Mouse (Mus musculus): ENCODE measurements around the gene Prss41. TPM values are rescaled to one million over a fixed set of nuclear protein-coding genes. Genes with fewer than 3 reads are reported as not detected.
A peak's percentile ranks its signal among the peaks of the same experiment; 100 is the strongest.
"Not testable (repeated sequence)": the region's sequence is repeated elsewhere in the genome, so short reads cannot be mapped to it uniquely, and the experiment has no call there.

Gene Prss41
- 2.1 and 2.9 TPM in 2 replicates for polyA plus RNA-seq (2014; fragmentation: Nextera tagmentation; extraction: Ambion mirVana)

GRCm38 (mm10) chr17:23843812-23844273, at the start of gene Prss41, which contains the start of gene Prss32:
Gene Prss41 (minus strand): TSS chr17:23844172.
Gene Prss32 (plus strand): TSS chr17:23843855.
- no peak within 1 kb of the TSS for H3K9ac ChIP-seq (ENCODE audit: low read length)
- H3K4me2 ChIP-seq (ENCODE audit: low read length), result peak within 1 kb of the TSS; percentile 35
- DNase-seq (ENCODE audit: low spot score) (peak; percentile 71), ATAC-seq (replicated peaks; ENCODE audit: low FRiP score, low TSS enrichment, low read depth) (peak; percentile 38; the same call in 1 of the 2 replicates)
- whole genome bisulfite sequencing, result 11% methylated on average over 19 of the region's 19 CpGs
- H3K4me1 ChIP-seq (replicated peaks; ENCODE audit: control insufficient read depth, insufficient read depth, low read length), result no peaks in the 10 kb centered on the region
- H3K27me3 ChIP-seq (replicated peaks; ENCODE audit: control insufficient read depth, insufficient read depth, low read length), result no peaks in the 10 kb centered on the region
- no peaks in the 10 kb centered on the region for H3K9me3 ChIP-seq (ENCODE audit: control insufficient read depth, low read length)
- no peaks in the 10 kb centered on the region for H3K36me3 ChIP-seq (ENCODE audit: control insufficient read depth, insufficient read depth, low read length)
- H3K27ac ChIP-seq (ENCODE audit: low read depth), result no peak within 1 kb of the TSS
- no peak within 1 kb of the TSS for H3K4me3 ChIP-seq (ENCODE audit: low read depth, low read length)

- not testable (repeated sequence) for H3K27ac ChIP-seq (ENCODE audit: low read depth); H3K4me2 ChIP-seq (ENCODE audit: low read length); H3K9ac ChIP-seq (ENCODE audit: low read length); DNase-seq (ENCODE audit: low spot score); H3K27me3 ChIP-seq (replicated peaks; ENCODE audit: control insufficient read depth, insufficient read depth, low read length); ATAC-seq (replicated peaks; ENCODE audit: low FRiP score, low TSS enrichment, low read depth); H3K9me3 ChIP-seq (ENCODE audit: control insufficient read depth, low read length); H3K36me3 ChIP-seq (ENCODE audit: control insufficient read depth, insufficient read depth, low read length); H3K4me1 ChIP-seq (replicated peaks; ENCODE audit: control insufficient read depth, insufficient read depth, low read length); H3K4me3 ChIP-seq (ENCODE audit: low read depth, low read length)
- 69% methylated on average over 4 of the region's 4 CpGs for WGBS
These were observed 36.6 kb upstream of the Prss41 start, which contains the start of the genes Dcpp1 and Dcpp2 for GRCm38 (mm10) chr17:23880576-23880975. Gene Dcpp1 (plus strand): TSS chr17:23880876. Gene Dcpp2 (plus strand): TSS chr17:23880880.

GRCm38 (mm10) chr17:23877166-23877565, 33.2 kb upstream of the Prss41 start:
- H3K27ac ChIP-seq (ENCODE audit: low read depth), result no peak overlapping the region
- no peaks in the 10 kb centered on the region for H3K36me3 ChIP-seq (ENCODE audit: control insufficient read depth, insufficient read depth, low read length)
- DNase-seq (ENCODE audit: low spot score) (no peak), ATAC-seq (replicated peaks; ENCODE audit: low FRiP score, low TSS enrichment, low read depth) (no peak)
- H3K9me3 ChIP-seq (ENCODE audit: control insufficient read depth, low read length), result no peaks in the 10 kb centered on the region
- H3K27me3 ChIP-seq (replicated peaks; ENCODE audit: control insufficient read depth, insufficient read depth, low read length), result no peaks in the 10 kb centered on the region
- WGBS, result 72% methylated on average over 2 of the region's 2 CpGs
- H3K4me1 ChIP-seq (replicated peaks; ENCODE audit: control insufficient read depth, insufficient read depth, low read length), result no peaks in the 10 kb centered on the region
- no peak overlapping the region for H3K9ac ChIP-seq (ENCODE audit: low read length)
- H3K4me3 ChIP-seq (ENCODE audit: low read depth, low read length), result no peak overlapping the region
- H3K4me2 ChIP-seq (ENCODE audit: low read length), result no peak overlapping the region

GRCm38 (mm10) chr17:23876741-23877140, 32.8 kb upstream of the Prss41 start:
- H3K9me3 ChIP-seq (ENCODE audit: control insufficient read depth, low read length), result no peaks in the 10 kb centered on the region
- H3K4me2 ChIP-seq (ENCODE audit: low read length), result no peak overlapping the region
- no peaks in the 10 kb centered on the region for H3K4me1 ChIP-seq (replicated peaks; ENCODE audit: control insufficient read depth, insufficient read depth, low read length)
- no peak overlapping the region for H3K27ac ChIP-seq (ENCODE audit: low read depth)
- H3K4me3 ChIP-seq (ENCODE audit: low read depth, low read length), result no peak overlapping the region
- DNase-seq (ENCODE audit: low spot score) (no peak), ATAC-seq (replicated peaks; ENCODE audit: low FRiP score, low TSS enrichment, low read depth) (no peak)
- H3K9ac ChIP-seq (ENCODE audit: low read length), result no peak overlapping the region
- no peaks in the 10 kb centered on the region for H3K36me3 ChIP-seq (ENCODE audit: control insufficient read depth, insufficient read depth, low read length)
- 61% methylated on average over 3 of the region's 3 CpGs for WGBS
- no peaks in the 10 kb centered on the region for H3K27me3 ChIP-seq (replicated peaks; ENCODE audit: control insufficient read depth, insufficient read depth, low read length)

- peak; percentile 41 for ATAC-seq (replicated peaks; ENCODE audit: low FRiP score, low TSS enrichment, low read depth)
- 42% methylated on average over 8 of the region's 8 CpGs for WGBS
- Histone ChIP-seq H3K9me3 (ENCODE audit: control insufficient read depth, low read length) (no peaks in the 10 kb centered on the region), H3K4me1 (replicated peaks; ENCODE audit: control insufficient read depth, insufficient read depth, low read length) (0 out of 2 replicates have a peak, but pooled peaks cover 4% of the 10 kb centered on the region), H3K27me3 (replicated peaks; ENCODE audit: control insufficient read depth, insufficient read depth, low read length) (no peaks in the 10 kb centered on the region), H3K9ac (ENCODE audit: low read length) (no peak overlapping the region), H3K27ac (ENCODE audit: low read depth) (no peak overlapping the region), H3K36me3 (ENCODE audit: control insufficient read depth, insufficient read depth, low read length) (no peaks in the 10 kb centered on the region), H3K4me2 (ENCODE audit: low read length) (no peak overlapping the region), H3K4me3 (ENCODE audit: low read depth, low read length) (no peak overlapping the region)
- DNase-seq (ENCODE audit: low spot score), result peak; percentile 75
These were observed 30.2 kb upstream of the Prss41 start for GRCm38 (mm10) chr17:23873884-23874856.

- H3K9me3 ChIP-seq (ENCODE audit: control insufficient read depth, low read length), result no peaks in the 10 kb centered on the region
- H3K27ac ChIP-seq (ENCODE audit: low read depth), result no peak overlapping the region
- no peaks in the 10 kb centered on the region for H3K27me3 ChIP-seq (replicated peaks; ENCODE audit: control insufficient read depth, insufficient read depth, low read length)
- H3K36me3 ChIP-seq (ENCODE audit: control insufficient read depth, insufficient read depth, low read length), result no peaks in the 10 kb centered on the region
- H3K4me3 ChIP-seq (ENCODE audit: low read depth, low read length), result no peak overlapping the region
- WGBS, result 84% methylated on average over 11 of the region's 11 CpGs
- H3K4me1 ChIP-seq (replicated peaks; ENCODE audit: control insufficient read depth, insufficient read depth, low read length), result 0 out of 2 replicates have a peak, but pooled peaks cover 4% of the 10 kb centered on the region
- DNase-seq (ENCODE audit: low spot score), result no peak
- no peak overlapping the region for H3K9ac ChIP-seq (ENCODE audit: low read length)
- no peak overlapping the region for H3K4me2 ChIP-seq (ENCODE audit: low read length)
- no peak for ATAC-seq (replicated peaks; ENCODE audit: low FRiP score, low TSS enrichment, low read depth)
These were observed 24.5 kb upstream of the Prss41 start for GRCm38 (mm10) chr17:23868513-23868912.

GRCm38 (mm10) chr17:23867756-23868155, 23.8 kb upstream of the Prss41 start, which contains the start of gene Prss21:
Gene Prss21 (plus strand): TSS chr17:23868056.
- Histone ChIP-seq H3K4me2 (ENCODE audit: low read length) (no peak within 1 kb of the TSS), H3K27ac (ENCODE audit: low read depth) (no peak within 1 kb of the TSS), H3K36me3 (ENCODE audit: control insufficient read depth, insufficient read depth, low read length) (no peaks in the 10 kb centered on the region), H3K9me3 (ENCODE audit: control insufficient read depth, low read length) (no peaks in the 10 kb centered on the region), H3K9ac (ENCODE audit: low read length) (no peak within 1 kb of the TSS), H3K4me1 (replicated peaks; ENCODE audit: control insufficient read depth, insufficient read depth, low read length) (0 out of 2 replicates have a peak, but pooled peaks cover 4% of the 10 kb centered on the region), H3K27me3 (replicated peaks; ENCODE audit: control insufficient read depth, insufficient read depth, low read length) (no peaks in the 10 kb centered on the region), H3K4me3 (ENCODE audit: low read depth, low read length) (no peak within 1 kb of the TSS)
- 84% methylated on average over 15 of the region's 15 CpGs for WGBS
- ATAC-seq (replicated peaks; ENCODE audit: low FRiP score, low TSS enrichment, low read depth) (no peak), DNase-seq (ENCODE audit: low spot score) (no peak)

GRCm38 (mm10) chr17:23862926-23863325, 19.0 kb upstream of the Prss41 start:
- Histone ChIP-seq H3K4me3 (ENCODE audit: low read depth, low read length) (no peak overlapping the region), H3K36me3 (ENCODE audit: control insufficient read depth, insufficient read depth, low read length) (no peaks in the 10 kb centered on the region), H3K9me3 (ENCODE audit: control insufficient read depth, low read length) (no peaks in the 10 kb centered on the region), H3K27ac (ENCODE audit: low read depth) (no peak overlapping the region), H3K27me3 (replicated peaks; ENCODE audit: control insufficient read depth, insufficient read depth, low read length) (no peaks in the 10 kb centered on the region), H3K4me2 (ENCODE audit: low read length) (no peak overlapping the region), H3K9ac (ENCODE audit: low read length) (no peak overlapping the region), H3K4me1 (replicated peaks; ENCODE audit: control insufficient read depth, insufficient read depth, low read length) (no peaks in the 10 kb centered on the region)
- ATAC-seq (replicated peaks; ENCODE audit: low FRiP score, low TSS enrichment, low read depth), result no peak
- DNase-seq (ENCODE audit: low spot score), result no peak
- WGBS, result 77% methylated on average over 4 of the region's 4 CpGs

Measured in intestine, embryonic 14.5 days (tissue).